Mouse (Mus musculus) lung, postnatal 36 days (tissue): ENCODE data around the gene Plin2.
"Not testable (repeated sequence)": the region's sequence is repeated elsewhere in the genome, so short reads cannot be mapped to it uniquely, and the experiment has no call there.

Experiments used
- DNase-seq: peaks from one replicate; pipeline ENCODE4 v3.0.0; 2022; ENCODE audit warnings: mixed read lengths

Plin2 gene

DNA sequence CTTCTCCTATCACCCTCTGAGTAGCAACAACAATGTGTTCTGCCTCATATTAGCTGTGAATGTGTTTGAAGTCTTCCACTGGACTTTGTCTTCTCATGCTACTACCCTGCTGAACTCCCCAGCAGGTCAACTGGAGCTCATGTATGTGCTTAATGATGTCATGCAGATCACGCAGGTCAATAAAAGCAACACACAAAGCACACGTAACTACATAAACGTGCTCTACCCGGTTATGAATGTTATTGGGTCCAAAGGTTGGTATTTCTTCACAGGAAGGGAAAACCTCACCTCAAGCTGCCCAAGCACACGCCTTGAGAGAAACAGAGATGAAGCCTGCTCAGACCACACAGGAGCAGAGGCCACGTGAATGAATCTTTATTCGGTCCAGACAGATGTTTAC lies 43.4 kb downstream of the Plin2 start:
- DNase-seq, result not testable (repeated sequence)

DNA sequence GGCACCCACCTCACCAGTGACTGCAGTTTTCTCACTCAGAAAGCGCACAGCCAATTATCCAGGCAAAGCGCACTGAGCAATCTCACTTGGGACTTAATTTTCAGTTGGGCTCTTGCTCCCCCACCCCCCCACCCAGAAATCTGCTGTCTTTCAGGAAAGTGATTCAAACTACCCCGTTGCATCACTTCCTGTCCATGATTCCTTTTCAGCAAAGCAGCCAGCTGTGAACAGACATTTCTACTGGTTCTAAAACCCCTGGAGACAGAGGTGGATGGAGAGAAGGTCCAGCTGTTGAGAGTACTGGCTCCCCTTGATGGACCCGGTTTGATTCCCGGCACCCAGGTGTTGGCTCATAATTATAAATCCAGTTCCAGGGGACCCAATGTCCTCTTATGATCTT lies 44.4 kb downstream of the Plin2 start:
- DNase-seq, result peak; percentile 10

DNA sequence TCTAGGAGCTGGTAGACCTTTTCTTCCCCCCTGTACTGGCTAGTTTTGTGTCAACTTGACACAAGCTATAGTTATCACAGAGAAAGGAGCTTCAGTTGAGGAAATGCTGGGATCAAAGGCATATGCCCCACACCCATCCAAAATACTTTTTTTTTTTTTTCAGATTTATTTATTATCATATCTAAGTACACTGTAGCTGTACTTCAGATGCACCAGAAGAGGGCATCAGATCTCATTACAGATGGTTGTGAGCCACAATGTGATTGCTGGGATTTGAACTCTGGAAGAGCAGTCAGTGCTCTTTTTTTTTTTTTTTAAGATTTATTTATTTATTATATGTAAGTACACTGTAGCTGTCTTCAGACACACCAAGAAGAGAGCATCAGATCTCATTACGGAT lies 47.3 kb downstream of the Plin2 start:
- DNase-seq, result not testable (repeated sequence)

DNA sequence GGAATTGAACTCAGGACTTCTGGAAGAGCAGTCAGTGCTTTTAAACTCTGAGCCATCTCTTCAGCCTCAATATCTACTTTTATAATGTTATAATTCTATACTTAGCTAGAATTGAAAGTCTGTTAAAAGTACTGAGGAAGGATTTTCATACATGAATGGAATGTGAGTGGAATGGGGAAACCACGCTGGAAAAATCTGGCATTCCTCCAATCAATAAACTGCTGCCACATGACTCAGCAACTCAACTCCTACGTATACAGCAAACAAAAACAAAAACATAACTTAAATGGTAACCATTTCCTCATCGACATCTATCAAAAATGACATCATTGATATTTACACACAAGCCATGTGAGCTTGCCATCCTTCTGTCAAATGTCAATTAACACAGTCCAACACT lies 47.7 kb downstream of the Plin2 start:
- DNase-seq, result no peak

DNA sequence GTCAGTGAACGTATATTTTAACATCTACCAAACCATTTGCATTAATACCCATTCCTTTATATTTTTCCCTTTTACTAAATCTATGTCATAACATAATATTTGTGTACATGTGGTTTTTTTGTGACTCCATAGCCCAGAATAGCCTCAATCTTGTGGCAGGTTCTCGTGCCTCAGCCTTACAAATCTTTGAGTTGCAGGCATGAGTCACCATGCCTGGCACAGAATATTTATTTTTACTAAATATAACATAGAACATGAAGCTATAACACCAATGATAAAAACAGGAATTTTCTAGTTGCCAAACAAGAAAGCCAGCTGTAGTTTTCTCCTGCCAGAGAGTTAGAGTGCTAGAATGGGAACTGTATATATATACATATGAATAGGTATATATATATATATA lies 49.4 kb downstream of the Plin2 start:
- no peak for DNase-seq

DNA sequence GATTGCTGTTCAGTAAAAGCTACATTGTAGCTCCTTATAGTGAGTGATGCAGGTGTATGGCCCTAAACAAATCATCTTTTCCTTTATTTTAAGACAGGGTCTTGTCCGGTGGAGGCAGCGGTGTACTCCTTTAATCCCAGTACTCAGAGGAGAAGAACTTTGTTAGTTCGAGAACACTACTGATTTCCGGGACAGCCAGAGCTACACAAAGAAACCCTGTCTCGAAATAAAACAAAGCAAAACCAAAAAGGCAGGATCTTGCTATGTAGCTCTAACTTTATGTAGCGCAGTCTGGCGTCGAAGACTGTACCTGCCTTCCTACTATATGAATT lies 57.6 kb downstream of the Plin2 start:
- no peak for DNase-seq

DNA sequence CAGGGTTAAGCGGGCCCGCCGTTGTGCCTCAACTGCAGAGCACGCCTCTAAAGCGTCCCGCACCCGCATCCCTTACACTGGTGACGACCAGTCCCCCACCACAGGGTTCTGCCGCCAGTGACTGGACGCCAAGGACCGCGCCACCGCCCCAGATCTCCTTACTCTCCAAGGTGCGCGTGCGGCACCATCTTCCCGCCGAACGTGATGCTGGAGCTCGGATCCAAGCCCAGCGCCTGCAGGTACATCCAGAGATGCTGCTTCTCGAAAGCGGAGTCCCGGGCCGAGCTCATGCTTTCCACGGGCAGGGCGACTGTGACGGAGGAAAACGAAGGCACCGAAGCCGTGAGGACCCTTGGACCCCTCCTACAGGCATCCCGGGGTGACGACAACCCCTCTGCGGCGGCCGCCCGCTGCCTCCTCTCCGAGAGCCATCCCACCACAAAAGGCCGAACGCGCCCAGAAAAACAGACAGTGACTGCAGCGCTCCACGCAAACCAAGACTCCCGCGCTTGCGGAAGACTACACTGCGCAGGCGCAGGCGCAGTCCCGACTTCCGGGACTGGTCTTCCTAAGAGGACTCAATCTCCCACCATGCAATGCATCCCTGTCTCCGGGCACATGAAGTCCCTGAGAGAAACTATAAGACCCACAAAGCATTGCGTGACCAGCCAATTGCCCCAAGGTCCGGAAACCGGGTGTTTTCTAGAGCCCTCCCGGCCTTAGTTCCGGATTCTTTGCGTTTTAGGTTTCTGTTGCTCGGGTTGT lies 58.2 kb downstream of the Plin2 start, which contains the start of gene Haus6:
Haus6 (minus strand) TSS at position 532 of the 765 bp plus-strand sequence.
- peak; percentile 97 for DNase-seq
